Mouse (Mus musculus): ENCODE measurements around the gene Gm7073. TPM values are rescaled to one million over a fixed set of nuclear protein-coding genes. Genes with fewer than 3 reads are reported as not detected.
A peak's percentile ranks its signal among the peaks of the same experiment; 100 is the strongest.

Gene Gm7073
- polyA plus RNA-seq, 1 experiment: not detected

DNA sequence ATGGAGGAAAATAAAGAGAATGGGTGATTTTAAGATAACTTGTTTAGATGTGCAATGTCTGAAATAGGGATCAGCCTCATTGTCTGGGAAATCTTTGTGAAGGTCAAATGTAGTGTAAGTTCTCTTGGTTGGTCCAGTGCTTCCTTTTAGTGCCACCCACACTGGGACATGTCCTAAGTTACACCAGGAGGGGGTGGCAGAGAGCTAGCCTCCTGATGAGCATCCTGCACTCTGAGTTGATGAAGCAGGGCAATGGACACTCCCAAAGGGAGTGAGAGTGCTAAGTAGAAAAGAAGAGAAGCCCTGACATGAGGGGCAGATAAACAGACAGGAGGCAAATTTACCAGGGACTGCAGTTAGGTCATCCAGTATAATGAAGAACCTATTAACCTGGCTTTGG, 35.1 kb downstream of the Gm7073 start:
- TF ChIP-seq POLR2A (IDR thresholded peaks at IDR 0.05; ENCODE audit: borderline replicate concordance, extremely low read depth, low read depth, low read length): no peak
- TF ChIP-seq CTCF (IDR thresholded peaks at IDR 0.05; ENCODE audit: insufficient read depth, low read length): peak; percentile 46; the same call in 1 of the 2 replicates
- Histone ChIP-seq H3K4me1 (ENCODE audit: control insufficient read depth, insufficient read depth, low read length) (no peaks in the 10 kb centered on the region), H3K4me3 (replicated peaks; ENCODE audit: extremely low read depth, low read depth, low read length) (no peak overlapping the region)
- no peak for DNase-seq

DNA sequence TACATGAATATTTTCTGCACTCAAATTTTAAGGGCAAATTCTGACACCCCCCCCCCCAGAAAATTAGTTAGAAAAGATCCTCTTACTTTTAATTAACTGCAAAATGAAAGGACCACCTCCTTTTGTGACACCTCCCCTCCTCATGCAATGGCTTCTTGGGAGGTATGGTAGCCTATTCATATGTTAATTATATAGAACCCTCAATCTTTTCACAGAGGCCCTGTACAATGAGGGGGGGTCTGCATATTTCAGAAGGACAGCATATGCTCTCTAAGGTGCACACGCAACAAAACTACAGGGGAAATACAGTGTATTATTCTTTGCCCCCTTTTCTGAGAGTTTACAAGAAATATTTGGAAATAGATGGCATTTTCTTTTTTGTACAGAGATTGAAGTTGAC, 41.3 kb downstream of the Gm7073 start:
- WGBS: 80% methylated on average over 1 of the region's 1 CpGs
- Histone ChIP-seq H3K4me1 (ENCODE audit: control insufficient read depth, insufficient read depth, low read length) (no peaks in the 10 kb centered on the region), H3K4me3 (replicated peaks; ENCODE audit: extremely low read depth, low read depth, low read length) (no peak overlapping the region)
- no peak for TF ChIP-seq CTCF (IDR thresholded peaks at IDR 0.05; ENCODE audit: insufficient read depth, low read length)
- no peak for TF ChIP-seq POLR2A (IDR thresholded peaks at IDR 0.05; ENCODE audit: borderline replicate concordance, extremely low read depth, low read depth, low read length)
- DNase-seq: no peak

DNA sequence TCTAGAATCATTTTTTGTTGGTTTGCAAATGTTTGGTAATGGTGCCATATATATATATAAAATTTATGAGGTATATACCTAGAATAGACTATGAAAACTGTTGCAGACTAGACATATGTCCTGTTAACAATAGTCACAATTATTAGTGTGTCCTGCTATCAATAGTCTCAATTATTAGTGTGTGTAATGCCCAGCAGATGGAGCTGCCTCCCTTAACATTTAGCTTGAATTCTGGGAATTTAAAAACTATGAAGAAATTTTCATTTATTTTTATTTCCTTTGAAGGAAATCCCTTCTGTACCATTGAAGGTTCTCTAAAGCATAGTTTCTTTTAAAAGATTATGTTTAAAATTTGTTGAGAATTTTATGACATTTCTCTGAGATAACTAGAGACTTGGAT, 43.7 kb downstream of the Gm7073 start:
- TF ChIP-seq POLR2A (IDR thresholded peaks at IDR 0.05; ENCODE audit: borderline replicate concordance, extremely low read depth, low read depth, low read length) (no peak), CTCF (IDR thresholded peaks at IDR 0.05; ENCODE audit: insufficient read depth, low read length) (no peak)
- no peak for DNase-seq
- Histone ChIP-seq H3K4me3 (replicated peaks; ENCODE audit: extremely low read depth, low read depth, low read length) (no peak overlapping the region), H3K4me1 (ENCODE audit: control insufficient read depth, insufficient read depth, low read length) (no peaks in the 10 kb centered on the region)

DNA sequence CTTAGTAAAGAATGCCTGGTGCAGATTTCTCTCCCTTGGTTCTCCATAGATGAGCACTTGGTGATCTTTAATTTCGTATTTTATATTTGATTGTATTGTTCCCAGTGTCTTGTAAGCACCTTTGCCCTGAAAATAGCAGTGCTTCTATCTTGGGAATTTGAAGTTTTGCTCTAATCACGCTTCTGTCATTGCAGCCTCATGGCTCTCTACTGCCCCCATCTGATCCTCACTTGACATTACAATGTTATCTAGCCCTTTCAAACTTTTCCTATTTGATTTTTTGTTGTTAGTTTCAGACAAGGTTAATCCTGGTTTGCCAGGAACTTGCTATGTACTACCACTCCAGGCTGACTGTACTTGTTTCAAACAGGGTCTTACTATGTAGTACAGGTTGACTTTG, 75.3 kb downstream of the Gm7073 start:
- no peak for DNase-seq
- 12% methylated on average over 2 of the region's 2 CpGs for WGBS
- no peak for TF ChIP-seq POLR2A (IDR thresholded peaks at IDR 0.05; ENCODE audit: borderline replicate concordance, extremely low read depth, low read depth, low read length)
- TF ChIP-seq CTCF (IDR thresholded peaks at IDR 0.05; ENCODE audit: insufficient read depth, low read length): no peak
- Histone ChIP-seq H3K4me3 (replicated peaks; ENCODE audit: extremely low read depth, low read depth, low read length) (no peak overlapping the region), H3K4me1 (ENCODE audit: control insufficient read depth, insufficient read depth, low read length) (no peaks in the 10 kb centered on the region)

DNA sequence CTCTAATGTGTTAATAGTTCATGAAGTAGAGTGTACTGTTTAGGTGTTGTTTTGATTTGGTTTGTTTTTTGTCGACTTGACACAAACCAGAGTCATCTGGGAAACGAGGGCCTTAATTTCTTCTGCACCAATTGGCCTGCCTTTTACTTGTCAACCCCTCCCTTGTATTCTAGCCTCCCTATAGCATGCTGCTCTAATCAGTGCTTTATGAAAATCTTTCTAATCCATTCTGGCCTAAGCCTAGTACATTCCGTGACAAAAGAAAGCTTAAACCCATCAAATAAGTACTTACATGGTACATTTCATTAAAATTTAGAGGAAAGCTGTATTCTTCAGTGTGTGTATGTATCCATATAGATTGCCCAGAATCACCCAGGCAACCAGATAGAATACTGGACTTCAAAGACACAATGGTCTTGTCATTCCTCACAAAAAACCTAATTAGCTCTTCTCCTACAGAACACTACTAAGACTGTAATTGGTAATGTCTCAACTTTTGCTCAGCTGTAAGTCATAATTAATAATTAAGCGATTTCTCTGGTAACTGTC, 124.4 kb downstream of the Gm7073 start:
- Histone ChIP-seq H3K4me1 (ENCODE audit: control insufficient read depth, insufficient read depth, low read length) (no peaks in the 10 kb centered on the region), H3K4me3 (replicated peaks; ENCODE audit: extremely low read depth, low read depth, low read length) (no peak overlapping the region)
- no peak for TF ChIP-seq CTCF (IDR thresholded peaks at IDR 0.05; ENCODE audit: insufficient read depth, low read length)
- TF ChIP-seq POLR2A (IDR thresholded peaks at IDR 0.05; ENCODE audit: borderline replicate concordance, extremely low read depth, low read depth, low read length): no peak
- DNase-seq: no peak
- WGBS: 55% methylated on average over 4 of the region's 4 CpGs

DNA sequence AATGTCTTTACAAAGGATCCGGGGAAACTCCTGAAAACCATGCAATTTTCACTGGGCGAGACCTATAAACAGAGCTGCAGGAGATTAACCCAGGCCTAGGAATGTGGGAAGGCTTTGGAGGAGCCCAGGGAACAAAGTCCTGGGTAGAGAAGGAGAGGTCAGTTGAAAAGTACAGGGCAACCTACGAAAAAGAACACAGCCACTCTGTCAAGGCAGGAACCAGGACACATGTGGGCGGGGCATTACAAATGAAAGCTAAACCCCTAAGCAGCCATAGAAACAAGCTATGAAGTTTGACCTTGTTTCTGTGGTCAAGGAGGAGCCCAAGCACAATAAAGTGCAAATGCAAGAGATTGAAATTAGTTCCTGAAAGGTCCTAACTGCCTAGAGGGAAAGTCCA, 133.4 kb downstream of the Gm7073 start:
- 77% methylated on average over 4 of the region's 4 CpGs for WGBS
- TF ChIP-seq POLR2A (IDR thresholded peaks at IDR 0.05; ENCODE audit: borderline replicate concordance, extremely low read depth, low read depth, low read length): no peak
- no peak for TF ChIP-seq CTCF (IDR thresholded peaks at IDR 0.05; ENCODE audit: insufficient read depth, low read length)
- Histone ChIP-seq H3K4me3 (replicated peaks; ENCODE audit: extremely low read depth, low read depth, low read length) (no peak overlapping the region), H3K4me1 (ENCODE audit: control insufficient read depth, insufficient read depth, low read length) (no peaks in the 10 kb centered on the region; the same call in 1 of the 2 replicates)
- DNase-seq: no peak

DNA sequence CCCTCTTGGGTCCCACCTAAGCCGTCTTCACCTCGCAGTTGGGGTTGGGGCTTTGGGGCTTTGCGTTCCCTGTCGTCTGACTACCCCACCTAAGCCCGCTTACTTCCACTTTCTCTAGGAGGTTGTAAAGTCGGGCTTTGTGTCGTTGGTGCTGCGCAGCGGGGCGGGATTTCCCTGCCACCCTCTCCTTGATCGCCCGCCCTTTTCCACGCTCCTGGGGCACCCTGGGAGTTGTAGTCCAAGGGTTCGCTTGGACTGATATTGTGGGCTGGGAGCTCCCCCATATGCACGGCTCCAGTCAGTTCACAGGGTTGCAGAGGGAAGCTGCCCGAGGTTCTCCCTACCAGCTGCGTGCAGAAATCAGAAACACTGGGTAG, 134.4 kb downstream of the Gm7073 start:
- peak overlapping the region; percentile 87 for H3K4me3 ChIP-seq (replicated peaks; ENCODE audit: extremely low read depth, low read depth, low read length)
- peak; percentile 60 for TF ChIP-seq CTCF (IDR thresholded peaks at IDR 0.05; ENCODE audit: insufficient read depth, low read length)
- peak; percentile 86 for TF ChIP-seq POLR2A (IDR thresholded peaks at IDR 0.05; ENCODE audit: borderline replicate concordance, extremely low read depth, low read depth, low read length)
- WGBS: 27% methylated on average over 17 of the region's 17 CpGs
- no peaks in the 10 kb centered on the region; the same call in 1 of the 2 replicates for H3K4me1 ChIP-seq (ENCODE audit: control insufficient read depth, insufficient read depth, low read length)
- peak; percentile 80 for DNase-seq

DNA sequence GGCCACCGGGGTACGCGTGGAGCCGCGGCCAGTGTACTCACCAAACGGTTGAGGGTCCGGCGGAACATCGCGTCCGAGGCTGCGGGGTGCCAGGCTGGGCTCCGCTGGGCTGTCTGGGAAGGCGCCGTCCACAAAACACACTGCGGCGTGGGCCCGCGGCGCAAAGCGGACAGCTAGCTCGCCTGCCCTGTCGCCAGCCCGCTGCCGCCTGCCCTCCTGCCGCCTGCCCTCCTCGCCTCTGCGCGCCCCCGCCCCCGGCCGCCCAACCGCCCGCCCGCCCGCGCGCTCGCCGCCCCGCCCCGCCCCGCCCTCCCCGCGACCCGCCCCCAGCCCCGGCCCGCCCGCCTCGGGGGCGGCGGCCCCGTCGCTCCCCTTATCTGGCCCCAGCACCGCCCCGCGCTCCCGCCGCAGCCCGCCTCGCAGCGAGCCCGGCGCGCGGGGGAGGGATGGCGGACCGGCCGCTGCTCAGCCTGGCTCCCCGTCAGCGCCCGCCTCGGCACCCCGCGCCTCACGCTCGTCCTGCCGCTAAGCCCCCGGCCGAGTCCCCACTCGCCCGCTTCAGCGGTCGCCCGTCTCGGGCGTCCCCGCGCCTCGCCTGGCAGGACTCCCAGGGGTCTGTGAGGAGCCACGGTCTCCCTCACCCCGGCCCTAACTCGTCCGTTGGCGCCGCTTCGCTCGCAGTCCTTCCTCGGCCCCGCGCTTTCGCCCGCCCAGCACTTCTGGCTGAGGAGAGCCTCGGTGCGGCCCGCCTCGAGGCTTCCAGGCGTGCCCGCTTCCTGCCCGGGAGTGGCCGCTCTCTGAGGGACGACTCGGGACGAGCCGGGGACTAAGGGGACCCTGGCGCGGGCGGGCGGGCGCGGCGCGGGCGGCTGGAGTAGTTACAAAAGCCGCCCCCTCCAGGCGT, 135.0 kb downstream of the Gm7073 start:
- 36% methylated on average over 119 of the region's 126 CpGs for WGBS
- DNase-seq: no peak
- TF ChIP-seq POLR2A (IDR thresholded peaks at IDR 0.05; ENCODE audit: borderline replicate concordance, extremely low read depth, low read depth, low read length) (peak; percentile 37; the same call in 1 of the 2 replicates), CTCF (IDR thresholded peaks at IDR 0.05; ENCODE audit: insufficient read depth, low read length) (no peak)
- peak overlapping the region; percentile 87 for H3K4me3 ChIP-seq (replicated peaks; ENCODE audit: extremely low read depth, low read depth, low read length)
- no peaks in the 10 kb centered on the region; the same call in 1 of the 2 replicates for H3K4me1 ChIP-seq (ENCODE audit: control insufficient read depth, insufficient read depth, low read length)

DNA sequence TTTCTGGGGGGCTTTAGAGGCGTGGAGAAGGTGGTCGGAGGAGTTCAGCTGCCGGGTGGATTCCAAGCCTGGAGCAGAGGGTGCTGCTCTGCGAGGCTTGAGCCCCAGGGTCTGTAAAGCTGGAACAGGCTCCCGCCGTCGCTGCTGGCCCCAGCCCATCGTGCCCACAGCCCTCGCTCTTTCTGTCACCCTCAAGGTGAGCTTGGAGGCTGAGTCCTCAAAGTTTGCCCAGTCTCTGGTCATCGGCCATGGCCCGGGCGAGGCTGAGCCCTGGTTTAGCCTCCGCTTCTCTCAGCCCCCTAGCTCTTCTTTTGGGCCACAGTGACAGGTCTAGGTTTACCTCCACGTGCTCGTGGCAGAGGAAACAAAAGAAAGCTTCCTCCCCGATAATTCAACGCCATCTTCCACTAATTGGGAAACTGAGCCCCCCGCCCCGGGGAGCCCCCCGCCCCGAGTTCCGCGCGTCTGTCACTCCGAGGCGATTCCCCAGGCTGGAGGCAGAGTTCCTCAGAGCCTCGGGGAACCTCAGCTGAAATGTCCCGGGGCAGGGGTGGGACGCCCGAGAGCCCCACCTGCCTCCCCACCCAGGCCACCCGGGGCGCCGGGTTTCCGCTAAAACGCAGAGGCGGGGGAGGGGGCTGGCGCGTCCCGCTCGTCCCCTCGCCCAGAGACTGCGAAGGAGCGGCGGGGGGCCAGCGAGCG, 135.8 kb downstream of the Gm7073 start:
- DNase-seq: peak; percentile 22
- Histone ChIP-seq H3K4me3 (replicated peaks; ENCODE audit: extremely low read depth, low read depth, low read length) (peak overlapping the region; percentile 62), H3K4me1 (ENCODE audit: control insufficient read depth, insufficient read depth, low read length) (no peaks in the 10 kb centered on the region; the same call in 1 of the 2 replicates)
- whole genome bisulfite sequencing: 28% methylated on average over 45 of the region's 46 CpGs
- TF ChIP-seq POLR2A (IDR thresholded peaks at IDR 0.05; ENCODE audit: borderline replicate concordance, extremely low read depth, low read depth, low read length) (no peak), CTCF (IDR thresholded peaks at IDR 0.05; ENCODE audit: insufficient read depth, low read length) (no peak)

Data from lung, adult 2 months (tissue).